Mouse (Mus musculus): ENCODE results near the gene Spata13.

Spata13 gene

GRCm38 (mm10) chr14:60715686-60716085 is 81.9 kb downstream of the Spata13 start:
- no peak for DNase-seq (ENCODE audit: low spot score)

DNA sequence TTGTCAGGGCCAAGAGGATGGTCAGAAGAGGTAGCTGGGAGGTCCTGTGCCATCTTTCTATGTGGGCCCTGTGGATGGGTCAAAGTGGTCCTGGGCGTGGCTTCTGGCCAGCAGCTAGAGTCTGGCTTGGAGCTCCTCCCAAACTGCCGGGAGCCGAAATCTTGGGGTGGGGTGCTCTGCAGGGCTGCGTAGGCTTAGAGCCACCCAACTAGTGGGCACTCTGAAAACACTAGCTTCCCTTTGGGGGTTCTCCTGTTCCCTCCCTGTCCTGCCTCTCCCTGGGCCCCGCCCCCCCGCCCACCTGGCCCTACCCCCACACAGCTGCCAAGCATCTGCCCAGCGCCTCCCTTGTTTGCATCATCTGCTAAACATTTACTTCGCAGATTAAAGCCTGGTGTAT is 87.5 kb downstream of the Spata13 start:
- no peak for DNase-seq (ENCODE audit: low spot score)

DNA sequence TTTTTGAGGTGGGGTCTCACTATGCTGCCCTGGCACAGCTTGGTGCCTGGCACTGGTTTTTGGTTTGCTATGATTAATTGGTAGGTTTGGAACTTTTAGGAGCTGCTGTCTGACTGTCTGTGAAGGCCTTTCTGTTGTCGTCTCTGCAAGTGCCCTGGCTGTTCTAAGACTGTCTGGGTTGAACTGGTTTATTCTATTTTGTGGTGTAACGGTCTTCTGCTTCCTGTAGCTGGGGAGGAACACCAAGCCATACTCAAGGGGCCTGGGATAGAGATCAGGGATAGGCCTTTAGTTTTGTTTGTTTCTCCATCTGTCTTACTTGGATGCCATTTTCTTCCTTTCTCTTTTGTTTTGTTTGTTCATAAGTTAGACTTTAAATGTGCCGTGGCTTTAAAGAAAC is 88.1 kb downstream of the Spata13 start:
- DNase-seq (ENCODE audit: low spot score), result no peak

DNA sequence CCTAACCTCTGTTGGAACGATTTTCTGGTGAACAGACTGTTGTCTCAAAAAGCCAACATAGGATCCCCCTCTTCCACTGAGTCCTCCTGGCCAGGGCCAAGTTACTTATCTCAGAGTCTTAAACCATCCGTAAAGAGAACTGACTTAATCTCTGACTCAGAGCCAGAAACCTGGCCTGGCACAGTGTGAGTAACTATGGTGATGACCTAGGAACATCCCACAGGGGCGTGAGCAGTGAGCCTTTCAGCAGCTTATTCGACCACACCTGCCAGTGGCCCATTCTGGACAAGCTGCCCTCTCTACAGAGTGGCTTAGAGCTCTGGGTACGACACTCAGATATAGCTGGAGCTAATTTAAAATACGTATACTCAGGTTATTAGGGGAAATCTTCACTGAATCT is 92.3 kb downstream of the Spata13 start:
- DNase-seq (ENCODE audit: low spot score), result no peak

GRCm38 (mm10) chr14:60727130-60727529 is 93.3 kb downstream of the Spata13 start:
- no peak for DNase-seq (ENCODE audit: low spot score)

GRCm38 (mm10) chr14:60732081-60732480 is 98.3 kb downstream of the Spata13 start:
- no peak for DNase-seq (ENCODE audit: low spot score)

DNA sequence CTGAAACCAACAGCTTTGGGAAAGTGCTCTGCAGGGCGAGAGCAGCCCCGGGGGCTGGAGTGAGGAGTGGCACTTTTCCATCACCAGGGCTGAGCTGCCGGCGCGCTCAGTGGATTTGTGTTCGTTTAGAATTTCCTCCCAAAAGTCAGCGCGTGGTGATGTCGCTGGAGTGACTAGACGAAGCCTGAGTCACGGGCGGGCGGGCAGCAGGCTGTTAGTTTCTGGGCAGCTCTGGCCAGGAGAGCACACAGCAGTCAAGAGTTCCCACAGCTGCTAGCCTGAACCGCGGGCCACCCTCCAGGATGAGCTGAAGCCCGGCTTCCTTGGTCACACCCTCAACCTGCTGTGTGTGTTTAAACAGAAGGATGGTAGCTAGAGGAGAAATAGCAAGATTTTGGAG is 99.0 kb downstream of the Spata13 start:
- no peak for DNase-seq (ENCODE audit: low spot score)

DNA sequence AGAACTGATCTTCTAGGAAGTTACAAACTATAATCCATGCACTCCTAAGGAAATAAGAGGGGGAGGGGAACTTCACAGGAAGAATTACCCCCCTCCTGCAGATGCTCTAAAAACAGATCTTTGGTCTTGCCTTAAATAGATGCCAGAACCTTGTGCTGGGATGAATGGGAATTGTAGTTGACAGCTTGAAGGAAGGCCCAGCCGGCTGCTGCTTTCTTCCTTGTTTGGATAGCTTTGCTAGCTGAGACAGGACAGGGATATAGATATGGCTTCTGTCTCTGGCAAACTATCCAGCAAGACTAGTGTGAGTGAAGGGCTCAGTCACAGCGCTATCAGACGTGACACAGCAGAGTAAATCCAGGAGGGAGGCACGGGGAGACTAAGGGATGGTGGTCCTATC is 99.9 kb downstream of the Spata13 start:
- DNase-seq (ENCODE audit: low spot score), result no peak

GRCm38 (mm10) chr14:60735206-60735605 is 101.4 kb downstream of the Spata13 start:
- no peak for DNase-seq (ENCODE audit: low spot score)

DNA sequence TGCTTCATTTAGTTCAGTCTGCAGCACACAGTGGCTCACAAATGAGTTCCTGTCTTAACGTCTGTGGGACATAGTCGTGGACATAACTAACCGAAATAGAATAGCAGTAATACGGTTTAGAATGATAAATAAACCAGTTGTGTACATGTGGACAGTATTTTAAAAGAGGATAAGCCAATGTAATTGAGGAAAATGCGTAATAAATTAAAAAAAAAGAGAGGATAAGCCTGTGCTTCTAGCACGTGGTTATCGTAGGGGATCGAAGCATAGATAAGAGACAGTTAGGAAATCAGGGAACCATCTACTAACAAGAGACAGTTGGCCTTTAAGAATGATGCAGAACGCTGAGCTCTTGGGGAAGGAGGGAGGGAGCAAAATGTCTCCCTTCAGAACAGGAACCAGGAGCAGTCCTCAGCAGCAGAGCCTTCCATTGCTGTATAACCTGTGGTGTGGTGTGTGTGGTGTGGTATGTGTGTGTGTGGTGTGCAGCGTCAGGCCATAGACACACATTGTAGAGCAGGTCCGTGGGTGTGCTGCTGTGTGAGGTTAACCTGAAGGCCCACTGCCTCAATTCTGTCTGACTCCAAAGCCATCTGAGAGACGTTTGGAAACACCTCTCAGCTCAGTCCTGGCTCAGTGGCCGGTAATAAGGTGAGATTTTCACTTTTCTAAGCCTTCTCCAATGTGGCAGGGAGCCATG is 102.2 kb downstream of the Spata13 start:
- DNase-seq (ENCODE audit: low spot score), result no peak

DNA sequence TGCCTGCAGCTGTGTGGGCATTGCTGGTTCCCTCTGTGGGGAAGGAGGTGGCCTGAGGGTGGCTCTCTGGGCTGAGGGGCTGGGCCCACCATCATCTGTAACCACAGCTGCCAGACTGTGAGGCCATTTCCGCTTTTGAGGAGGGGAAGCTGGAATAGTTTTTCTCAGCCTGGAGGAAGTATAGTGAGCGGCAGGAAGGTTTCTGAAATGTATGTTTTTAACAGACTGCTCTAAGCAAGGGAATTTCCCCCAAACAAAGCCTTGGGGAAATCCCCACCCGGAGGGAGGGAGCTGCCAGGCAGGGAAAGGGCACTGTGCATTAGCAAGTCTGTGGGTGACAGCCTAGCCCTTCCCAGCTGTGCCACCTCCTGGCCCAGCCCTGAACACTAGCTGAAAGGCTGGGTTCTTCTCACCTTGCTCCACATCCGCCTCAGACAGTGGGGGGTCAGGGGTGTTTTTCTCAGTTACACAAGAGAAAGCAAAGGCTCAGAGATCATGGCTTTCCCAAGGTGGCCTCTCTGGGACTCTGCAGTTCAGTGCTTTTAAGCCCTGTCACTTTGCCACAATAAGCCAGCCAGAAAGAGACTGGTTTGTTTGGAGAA is 102.9 kb downstream of the Spata13 start:
- peak; percentile 6 for DNase-seq (ENCODE audit: low spot score)

- no peak for DNase-seq (ENCODE audit: low spot score)
Observed at GRCm38 (mm10) chr14:60737202-60737611, 103.4 kb downstream of the Spata13 start.

DNA sequence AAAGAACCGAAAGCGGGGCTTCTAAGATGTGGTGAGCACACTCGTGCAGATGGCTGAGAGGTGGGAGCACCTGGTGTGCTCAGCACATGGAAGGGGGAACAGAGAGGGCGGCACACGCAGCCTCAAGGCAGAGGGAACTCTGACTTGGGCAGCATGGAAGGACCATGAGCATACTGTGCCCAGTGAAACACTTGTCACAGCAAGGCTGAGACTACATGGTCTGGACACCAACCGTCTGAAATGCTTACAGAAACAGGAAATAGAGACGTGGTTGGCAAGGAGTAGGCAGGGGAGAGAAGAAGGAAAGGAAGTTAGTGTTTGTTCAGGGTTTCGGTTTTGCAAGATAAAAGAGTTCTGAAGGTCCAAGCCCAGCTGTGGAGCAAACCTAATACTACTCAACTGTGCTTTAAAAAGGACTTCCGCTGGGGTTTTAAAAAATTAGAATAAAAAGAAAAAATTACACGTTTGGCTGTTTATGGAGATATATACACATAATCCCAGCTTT is 104.7 kb downstream of the Spata13 start:
- DNase-seq (ENCODE audit: low spot score), result no peak

DNA sequence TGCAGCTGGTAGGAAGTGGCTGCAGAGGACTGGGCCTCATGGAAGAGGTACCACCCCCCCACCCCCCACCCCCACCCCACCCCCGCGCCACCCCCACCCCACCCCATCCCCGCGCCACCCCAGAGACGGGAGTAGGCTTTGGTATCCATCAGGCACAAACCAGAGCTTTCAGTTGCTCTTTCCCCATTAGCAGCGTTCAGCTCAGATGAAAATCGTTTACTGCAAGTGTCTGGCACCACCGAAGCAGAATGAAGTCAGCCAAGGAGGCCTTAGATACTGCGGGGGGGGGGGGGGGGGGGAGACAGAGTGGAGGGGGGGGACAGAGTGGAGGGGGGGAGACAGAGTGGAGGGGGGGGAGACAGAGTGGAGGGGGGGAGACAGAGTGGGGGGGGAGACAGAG is 105.4 kb downstream of the Spata13 start:
- no peak for DNase-seq (ENCODE audit: low spot score)

DNA sequence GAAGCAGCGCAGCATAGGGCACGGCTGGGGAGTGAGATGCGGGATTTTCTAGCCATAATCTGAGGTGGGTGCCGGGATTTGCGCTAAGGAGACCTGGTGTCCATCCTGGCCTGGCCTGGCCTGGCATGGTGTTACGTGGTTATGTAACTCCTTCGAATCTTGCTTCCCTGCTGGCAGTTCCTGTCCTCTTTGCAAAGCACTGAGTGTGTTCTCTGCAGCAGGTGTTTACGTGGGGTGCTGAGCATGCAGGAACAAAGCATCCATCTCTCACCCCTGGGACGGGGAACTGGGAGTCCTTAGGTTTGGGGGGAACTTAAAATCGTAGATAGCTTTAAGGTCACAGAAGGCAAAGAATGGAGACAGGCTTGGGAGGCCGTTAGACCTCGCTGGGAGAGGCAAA is 105.8 kb downstream of the Spata13 start:
- no peak for DNase-seq (ENCODE audit: low spot score)

GRCm38 (mm10) chr14:60740507-60740906 is 106.7 kb downstream of the Spata13 start:
- no peak for DNase-seq (ENCODE audit: low spot score)

DNA sequence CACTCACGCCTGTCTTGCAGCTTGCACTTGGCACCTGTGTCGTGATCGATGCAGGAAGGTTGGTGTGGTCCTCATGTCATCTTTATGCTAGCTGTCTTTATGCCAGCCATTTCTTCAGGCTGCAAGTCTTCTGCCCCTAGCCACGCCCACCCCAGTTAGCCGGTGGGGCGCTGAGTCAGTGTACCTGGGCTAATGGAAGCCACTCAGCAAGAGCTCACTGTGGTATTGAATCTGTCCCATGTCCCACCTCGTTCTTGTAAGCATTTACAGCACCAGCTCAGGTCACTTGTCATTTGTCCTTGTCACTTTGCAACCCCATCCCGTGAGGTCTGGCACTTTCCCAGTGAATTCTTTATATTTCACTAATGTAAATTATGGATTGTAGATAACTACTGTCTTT is 107.2 kb downstream of the Spata13 start:
- no peak for DNase-seq (ENCODE audit: low spot score)

GRCm38 (mm10) chr14:60741490-60741981 is 107.7 kb downstream of the Spata13 start:
- DNase-seq (ENCODE audit: low spot score), result no peak

GRCm38 (mm10) chr14:60743681-60744080 is 109.9 kb downstream of the Spata13 start:
- DNase-seq (ENCODE audit: low spot score), result no peak

DNA sequence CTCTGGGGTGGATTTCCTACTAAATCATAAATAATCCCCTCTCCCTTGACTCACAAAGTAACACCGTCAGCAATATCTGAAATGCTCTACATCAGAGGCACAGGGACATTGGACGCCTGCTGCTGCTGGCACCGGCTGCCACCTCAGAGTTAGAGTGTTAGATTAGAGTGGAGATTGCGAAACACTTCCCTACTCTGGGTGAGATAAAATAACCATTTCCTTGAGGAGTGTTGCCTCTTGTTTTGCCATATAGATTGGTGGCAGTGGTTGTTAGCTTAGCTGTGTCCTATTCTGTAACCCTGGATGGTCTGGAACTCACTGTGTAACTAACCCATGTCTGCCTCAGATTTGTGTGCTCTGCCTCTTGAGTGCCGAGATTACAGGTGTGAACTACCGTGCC is 111.4 kb downstream of the Spata13 start:
- no peak for DNase-seq (ENCODE audit: low spot score)

- DNase-seq (ENCODE audit: low spot score), result no peak
Observed at GRCm38 (mm10) chr14:60746141-60746540, 112.3 kb downstream of the Spata13 start.

- DNase-seq (ENCODE audit: low spot score), result no peak
Observed at GRCm38 (mm10) chr14:60747154-60747870, 113.5 kb downstream of the Spata13 start.

DNA sequence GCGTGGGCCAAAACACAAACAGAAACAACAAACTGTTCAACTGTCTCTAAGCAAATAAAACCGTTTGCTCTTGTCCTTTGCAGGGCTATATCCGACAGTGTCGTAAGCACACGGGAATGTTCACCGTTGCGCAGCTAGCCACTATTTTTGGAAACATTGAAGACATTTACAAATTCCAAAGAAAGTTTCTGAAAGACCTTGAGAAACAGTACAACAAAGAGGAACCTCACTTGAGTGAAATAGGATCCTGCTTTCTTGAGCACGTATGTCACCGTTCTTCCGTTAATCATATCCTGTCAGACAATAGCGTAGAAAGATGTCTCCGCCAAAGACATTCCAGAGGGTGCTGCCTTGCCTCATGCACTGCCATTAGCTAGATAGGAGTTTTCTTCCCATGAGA is 116.1 kb downstream of the Spata13 start:
- DNase-seq (ENCODE audit: low spot score), result no peak
